Mouse (Mus musculus) liver, embryonic 14.5 days (tissue): ENCODE results near the gene Nrxn1. TPM values are rescaled to one million over a fixed set of nuclear protein-coding genes. Genes with fewer than 3 reads are reported as not detected.

Source experiments
- ATAC-seq: fragments of 200-750 bp; cut with Nextera tagmentation; 2 replicates; pipeline ENCODE4 v1.8.0; 2017; ENCODE audit warnings: moderate number of reproducible peaks, mild to moderate bottlenecking, moderate library complexity; ENCODE audit not compliant: insufficient read depth
- DNase-seq, 3 experiments: peaks; one replicate each; pipeline ENCODE4 v3.0.0-alpha.2; 2012 to 2013; ENCODE audit warnings: low read depth in 3 of 3, low spot score in 3 of 3
- H3K27ac ChIP-seq: fragments of 300-500 bp; sonication (generic); 2 replicates; pipeline ENCODE4 v1.5.1; 2014; ENCODE audit warnings: moderate library complexity, mild to moderate bottlenecking, control low read depth, inconsistent platforms
- H3K27me3 ChIP-seq: fragments of 300-500 bp; sonication (generic); 2 replicates; pipeline ENCODE4 v1.6.1; 2014; ENCODE audit warnings: mild to moderate bottlenecking, low read length, moderate library complexity; ENCODE audit not compliant: control insufficient read depth, insufficient read depth
- H3K36me3 ChIP-seq: fragments of 300-500 bp; sonication (generic); replicated peaks from 2 replicates; pipeline ENCODE4 v1.6.1; 2014; ENCODE audit warnings: low read depth; ENCODE audit not compliant: control insufficient read depth, insufficient read depth
- H3K4me1 ChIP-seq, 2 experiments: fragments of 200-500 bp in 1 of 2; fragments of 300-500 bp in 1 of 2; sonication (generic) in 1 of 2; replicated peaks; 2 replicates each; pipeline ENCODE4 v1.6.1; 2012 to 2014; ENCODE audit warnings: antibody characterized with exemption in 1 of 2, inconsistent platforms in 1 of 2, low read length in 1 of 2; ENCODE audit not compliant: control insufficient read depth in 2 of 2, insufficient read depth in 2 of 2
- H3K4me2 ChIP-seq: fragments of 300-500 bp; sonication (generic); 2 replicates; pipeline ENCODE4 v1.6.1; 2014; ENCODE audit warnings: low read depth, mild to moderate bottlenecking, control low read depth, moderate library complexity
- H3K4me3 ChIP-seq, 2 experiments: fragments of 200-500 bp in 1 of 2; fragments of 300-500 bp in 1 of 2; sonication (generic) in 1 of 2; 2 replicates each; pipeline ENCODE4 v1.5.1; 2012 to 2014; ENCODE audit warnings: low read depth in 2 of 2, low read length in 2 of 2, mild to moderate bottlenecking in 2 of 2, control low read depth in 1 of 2, inconsistent platforms in 1 of 2, moderate library complexity in 1 of 2; ENCODE audit not compliant: insufficient read depth in 1 of 2
- H3K9ac ChIP-seq: fragments of 300-500 bp; sonication (generic); replicated peaks from 2 replicates; pipeline ENCODE4 v1.6.1; 2014; ENCODE audit warnings: mild to moderate bottlenecking, control low read depth, moderate library complexity
- H3K9me3 ChIP-seq: fragments of 300-500 bp; sonication (generic); 2 replicates; pipeline ENCODE4 v1.6.1; 2016; ENCODE audit warnings: low read length, mixed read lengths; ENCODE audit not compliant: control insufficient read depth
- CTCF ChIP-seq: IDR thresholded peaks from 2 replicates; pipeline ENCODE4 v1.5.1; 2016; ENCODE audit warnings: antibody characterized with exemption, low read depth, control low read depth
- EP300 ChIP-seq: IDR thresholded peaks from 2 replicates; pipeline ENCODE4 v1.6.1; 2016; ENCODE audit warnings: antibody characterized with exemption, low read depth
- WGBS: fragments of 180-500 bp; shearing (Covaris S2); extraction: QIAGEN DNeasy Blood & Tissue Kit; methylation state at CpG from one replicate; pipeline ENCODE4 v1.1.7; 2014; ENCODE audit not compliant: insufficient replicate concordance; 5-methylcytosine and 5-hydroxymethylcytosine counted together
- polyA plus RNA-seq, 2 experiments: library from polyadenylated mRNA; depleted of rRNA in 1 of 2; stranded (reverse) in 1 of 2; unstranded in 1 of 2; fragments of >200 nt; fragmentation: Nextera tagmentation in 1 of 2; extraction: Ambion mirVana in 1 of 2; gene quantifications; 2 replicates each; pipeline versions ENCODE4 v1.2.1 to v1.2.3; 2012 to 2014

Gene Nrxn1
- polyA plus RNA-seq, 2 experiments: 0.03 to 0.14 TPM

DNA sequence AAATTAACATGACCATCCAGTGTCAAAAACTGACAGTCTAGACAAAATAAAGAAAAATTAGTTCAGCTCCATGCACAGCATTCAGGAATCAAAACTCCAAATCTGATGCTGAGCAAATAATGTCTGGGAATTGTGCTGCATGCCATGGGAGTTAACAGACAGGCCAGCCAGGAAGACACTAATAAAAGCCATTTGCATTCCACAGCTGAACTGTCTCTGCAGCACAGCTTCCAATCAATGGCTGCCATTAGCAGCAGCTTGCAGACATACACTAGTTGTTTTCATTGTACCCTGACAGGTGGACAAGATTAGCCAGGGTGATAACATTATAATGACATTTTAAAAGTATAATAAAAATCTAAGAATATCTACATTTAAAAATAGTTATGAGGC, 255.9 kb downstream of the Nrxn1 start:
- ATAC-seq: no peak
- no peaks in the 10 kb centered on the region for H3K4me1 ChIP-seq
- DNase-seq: no peak
- H3K4me2 ChIP-seq: no peak overlapping the region
- TF ChIP-seq EP300 (no peak), CTCF (no peak)
- no peak overlapping the region for H3K9ac ChIP-seq
- no peaks in the 10 kb centered on the region for H3K9me3 ChIP-seq
- H3K27me3 ChIP-seq: no peaks in the 10 kb centered on the region
- no peak overlapping the region for H3K4me3 ChIP-seq
- no peak overlapping the region for H3K27ac ChIP-seq
- H3K36me3 ChIP-seq: no peaks in the 10 kb centered on the region

DNA sequence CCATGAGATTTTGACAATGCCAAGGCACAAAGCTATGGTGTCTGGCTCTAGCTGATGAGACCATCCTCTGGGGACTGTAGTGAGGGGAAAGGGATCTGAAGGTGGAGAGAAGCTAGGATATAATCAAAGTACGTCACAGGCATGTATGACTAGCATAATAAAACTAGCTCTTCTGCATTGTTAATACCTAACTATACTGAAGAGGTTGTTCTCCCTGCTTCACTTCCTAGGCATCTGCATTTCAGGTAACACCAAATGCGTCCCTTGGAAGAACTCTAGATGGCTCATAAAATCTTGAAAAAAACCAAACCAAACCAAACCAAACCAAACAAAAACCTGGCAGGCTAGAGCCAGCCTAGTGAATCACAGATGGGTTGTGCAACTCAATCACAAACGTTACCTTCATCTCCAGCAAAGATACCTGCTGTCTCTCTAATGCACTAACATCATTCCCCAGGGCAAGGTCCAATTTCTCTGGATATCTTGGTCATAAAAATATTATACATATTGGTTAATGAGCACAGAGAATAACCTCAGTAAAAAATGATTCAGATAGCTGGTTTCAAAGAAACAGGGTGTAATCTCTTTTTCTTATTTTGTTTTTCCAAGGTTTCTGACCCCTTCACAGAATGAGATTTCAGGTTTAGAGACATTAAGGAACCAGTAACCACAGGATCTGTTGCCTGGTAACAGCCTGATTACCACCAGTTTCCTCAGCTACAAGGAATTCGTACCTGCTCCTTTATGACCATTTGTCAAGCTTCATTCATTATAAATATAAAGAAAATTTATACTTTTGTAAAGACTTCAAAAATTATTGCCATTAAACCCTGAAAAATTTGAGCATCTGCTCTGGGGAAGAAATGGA, 256.5 kb downstream of the Nrxn1 start:
- ATAC-seq (no peak), DNase-seq (no peak)
- no peaks in the 10 kb centered on the region for H3K9me3 ChIP-seq
- 40% methylated on average over 4 of the region's 4 CpGs for WGBS
- H3K4me3 ChIP-seq: no peak overlapping the region
- H3K27me3 ChIP-seq: no peaks in the 10 kb centered on the region
- no peaks in the 10 kb centered on the region for H3K4me1 ChIP-seq
- no peak overlapping the region for H3K27ac ChIP-seq
- H3K36me3 ChIP-seq: no peaks in the 10 kb centered on the region
- no peak overlapping the region for H3K4me2 ChIP-seq
- H3K9ac ChIP-seq: no peak overlapping the region
- TF ChIP-seq EP300: no peak
- no peak for TF ChIP-seq CTCF

- no peaks in the 10 kb centered on the region for H3K9me3 ChIP-seq
- no peak overlapping the region for H3K9ac ChIP-seq
- H3K27ac ChIP-seq: no peak overlapping the region
- no peaks in the 10 kb centered on the region for H3K4me1 ChIP-seq
- no peaks in the 10 kb centered on the region for H3K27me3 ChIP-seq
- H3K36me3 ChIP-seq: no peaks in the 10 kb centered on the region
- DNase-seq: no peak
- no peak overlapping the region for H3K4me2 ChIP-seq
- ATAC-seq: no peak
- 41% methylated on average over 2 of the region's 2 CpGs for WGBS
- H3K4me3 ChIP-seq: no peak overlapping the region
- TF ChIP-seq CTCF: no peak
- TF ChIP-seq EP300: no peak
Measured at GRCm38 (mm10) chr17:90818340-90818739, 274.5 kb downstream of the Nrxn1 start.

DNA sequence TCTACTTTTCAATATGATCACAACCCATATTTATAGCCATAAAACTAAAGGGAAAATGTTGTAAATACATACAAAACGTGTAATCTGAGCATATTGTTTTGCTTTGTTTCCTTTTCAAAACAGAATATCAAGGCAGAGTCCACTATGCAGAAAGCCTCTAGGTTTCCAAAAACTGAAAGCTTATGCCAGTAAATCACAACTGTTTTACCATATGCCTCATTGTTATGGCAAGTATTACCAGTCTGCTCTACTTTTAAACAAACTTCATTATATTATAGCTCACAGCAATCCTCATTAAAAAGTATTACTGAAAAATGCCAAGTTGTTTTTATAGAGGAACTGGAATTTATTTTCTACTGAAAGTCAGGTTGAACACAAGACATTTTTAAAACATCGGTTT, 275.0 kb downstream of the Nrxn1 start:
- no peaks in the 10 kb centered on the region for H3K9me3 ChIP-seq
- no peaks in the 10 kb centered on the region for H3K4me1 ChIP-seq
- no peak overlapping the region for H3K4me3 ChIP-seq
- H3K36me3 ChIP-seq: no peaks in the 10 kb centered on the region
- H3K4me2 ChIP-seq: no peak overlapping the region
- no peak overlapping the region for H3K27ac ChIP-seq
- ATAC-seq: no peak
- no peaks in the 10 kb centered on the region for H3K27me3 ChIP-seq
- no peak for DNase-seq
- WGBS: 51% methylated on average over 2 of the region's 2 CpGs
- no peak overlapping the region for H3K9ac ChIP-seq
- TF ChIP-seq CTCF (no peak), EP300 (no peak)

- no peaks in the 10 kb centered on the region for H3K27me3 ChIP-seq
- no peak overlapping the region for H3K4me2 ChIP-seq
- no peak overlapping the region for H3K27ac ChIP-seq
- no peak for TF ChIP-seq CTCF
- no peak for TF ChIP-seq EP300
- DNase-seq: no peak
- 84% methylated on average over 1 of the region's 1 CpGs for WGBS
- no peaks in the 10 kb centered on the region for H3K4me1 ChIP-seq
- H3K9me3 ChIP-seq: no peaks in the 10 kb centered on the region
- no peak overlapping the region for H3K9ac ChIP-seq
- no peak overlapping the region for H3K4me3 ChIP-seq
- no peak for ATAC-seq
- H3K36me3 ChIP-seq: no peaks in the 10 kb centered on the region
Measured at GRCm38 (mm10) chr17:90815306-90815705, 277.6 kb downstream of the Nrxn1 start.
